Mouse (Mus musculus) embryonic facial prominence, embryonic 14.5 days (tissue): ENCODE measurements at regions not wholly inside any gene's neighbourhood (a gene's known extent, or its start where the extent isn't known, plus 50 kb on each side); places are given as distances from the start of the nearest gene placed in this dataset.
A peak's percentile ranks its signal among the peaks of the same experiment; 100 is the strongest.

Experiments
- ATAC-seq: fragments of 200-750 bp; cut with Nextera tagmentation; 2 replicates; pipeline ENCODE4 v1.8.0; 2017; ENCODE audit warnings: low read depth, moderate number of reproducible peaks, moderate TSS enrichment
- DNase-seq: peaks from one replicate; pipeline ENCODE4 v3.0.0-alpha.2; 2015; ENCODE audit warnings: low spot score
- H3K27ac ChIP-seq: fragments of 300-500 bp; sonication (generic); replicated peaks from 2 replicates; pipeline ENCODE4 v1.5.1; 2014; ENCODE audit warnings: low read depth, mild to moderate bottlenecking, low read length, moderate library complexity
- H3K27me3 ChIP-seq: fragments of 300-500 bp; sonication (generic); replicated peaks from 2 replicates; pipeline ENCODE4 v1.6.1; 2014; ENCODE audit warnings: low read length; ENCODE audit not compliant: control insufficient read depth, insufficient read depth
- H3K36me3 ChIP-seq: fragments of 300-500 bp; sonication (generic); 2 replicates; pipeline ENCODE4 v1.6.1; 2014; ENCODE audit warnings: low read length, mixed read lengths; ENCODE audit not compliant: control insufficient read depth, insufficient read depth
- H3K4me1 ChIP-seq: fragments of 300-500 bp; sonication (generic); 2 replicates; pipeline ENCODE4 v1.6.1; 2014; ENCODE audit warnings: antibody characterized with exemption, low read length; ENCODE audit not compliant: control insufficient read depth, insufficient read depth
- H3K4me2 ChIP-seq: fragments of 300-500 bp; sonication (generic); 2 replicates; pipeline ENCODE4 v1.6.1; 2014; ENCODE audit warnings: low read depth, mild to moderate bottlenecking, low read length, moderate library complexity, mixed read lengths
- H3K4me3 ChIP-seq: fragments of 300-500 bp; sonication (generic); 2 replicates; pipeline ENCODE4 v1.5.1; 2014; ENCODE audit warnings: low read depth, mild to moderate bottlenecking, low read length
- H3K9ac ChIP-seq: fragments of 300-500 bp; sonication (generic); 2 replicates; pipeline ENCODE4 v1.6.1; 2014; ENCODE audit warnings: low read depth, mild to moderate bottlenecking, low read length, moderate library complexity, mixed read lengths
- H3K9me3 ChIP-seq: fragments of 300-500 bp; sonication (generic); 2 replicates; pipeline ENCODE4 v1.6.1; 2016; ENCODE audit warnings: low read length; ENCODE audit not compliant: control insufficient read depth
- WGBS: fragments of 180-500 bp; shearing (Covaris S2); extraction: QIAGEN DNeasy Blood & Tissue Kit; methylation state at CpG from one replicate; pipeline ENCODE4 v1.1.7; 2014; 5-methylcytosine and 5-hydroxymethylcytosine counted together

GRCm38 (mm10) chr2:117987426-117988215, 124.1 kb upstream of the Thbs1 start:
- peak overlapping the region; percentile 34; the same call in 1 of the 2 replicates for H3K27ac ChIP-seq
- H3K27me3 ChIP-seq = no peaks in the 10 kb centered on the region
- 70% methylated on average over 10 of the region's 10 CpGs for WGBS
- no peaks in the 10 kb centered on the region for H3K9me3 ChIP-seq
- H3K4me3 ChIP-seq = no peak overlapping the region
- peaks cover 14% of the 10 kb centered on the region for H3K4me1 ChIP-seq
- H3K36me3 ChIP-seq = no peaks in the 10 kb centered on the region
- H3K4me2 ChIP-seq = no peak overlapping the region
- no peak for ATAC-seq
- no peak for DNase-seq
- no peak overlapping the region for H3K9ac ChIP-seq

- Histone ChIP-seq H3K9ac (no peak overlapping the region), H3K36me3 (no peaks in the 10 kb centered on the region), H3K9me3 (no peaks in the 10 kb centered on the region), H3K27ac (peak overlapping the region; percentile 34), H3K4me3 (no peak overlapping the region), H3K4me1 (peaks cover 14% of the 10 kb centered on the region), H3K4me2 (no peak overlapping the region), H3K27me3 (no peaks in the 10 kb centered on the region)
- ATAC-seq = peak; percentile 67
- DNase-seq = peak; percentile 85
- 30% methylated on average over 11 of the region's 11 CpGs for WGBS
These were observed 123.1 kb upstream of the Thbs1 start for GRCm38 (mm10) chr2:117988396-117989173.

GRCm38 (mm10) chr2:117989215-117989614, 122.5 kb upstream of the Thbs1 start:
- Histone ChIP-seq H3K27me3 (no peaks in the 10 kb centered on the region), H3K9me3 (no peaks in the 10 kb centered on the region), H3K9ac (no peak overlapping the region), H3K4me3 (no peak overlapping the region), H3K36me3 (no peaks in the 10 kb centered on the region), H3K27ac (no peak overlapping the region), H3K4me1 (peaks cover 14% of the 10 kb centered on the region), H3K4me2 (no peak overlapping the region)
- DNase-seq = peak; percentile 10
- no peak for ATAC-seq
- WGBS = 67% methylated on average over 8 of the region's 8 CpGs

- H3K4me2 ChIP-seq = no peak overlapping the region
- WGBS = 68% methylated on average over 14 of the region's 14 CpGs
- DNase-seq = peak; percentile 75
- no peaks in the 10 kb centered on the region for H3K36me3 ChIP-seq
- no peak for ATAC-seq
- no peak overlapping the region for H3K4me3 ChIP-seq
- H3K9me3 ChIP-seq = no peaks in the 10 kb centered on the region
- no peak overlapping the region for H3K9ac ChIP-seq
- 0 out of 2 replicates have a peak overlapping the region, but pooled peaks have one; percentile 21 for H3K27ac ChIP-seq
- H3K4me1 ChIP-seq = no peaks in the 10 kb centered on the region; the same call in 1 of the 2 replicates
- no peaks in the 10 kb centered on the region for H3K27me3 ChIP-seq
These were observed 115.3 kb upstream of the Thbs1 start for GRCm38 (mm10) chr2:117996130-117997083.

- Histone ChIP-seq H3K9me3 (no peaks in the 10 kb centered on the region; the same call in 1 of the 2 replicates), H3K4me1 (no peaks in the 10 kb centered on the region; the same call in 1 of the 2 replicates), H3K27ac (no peak overlapping the region), H3K4me2 (no peak overlapping the region), H3K27me3 (no peaks in the 10 kb centered on the region), H3K4me3 (no peak overlapping the region), H3K9ac (no peak overlapping the region), H3K36me3 (no peaks in the 10 kb centered on the region)
- 41% methylated on average over 6 of the region's 6 CpGs for WGBS
- ATAC-seq (no peak), DNase-seq (no peak)
These were observed 112.0 kb upstream of the Thbs1 start for GRCm38 (mm10) chr2:117999641-118000040.

- no peak for DNase-seq
- no peak overlapping the region for H3K27ac ChIP-seq
- ATAC-seq = no peak
- WGBS = 93% methylated on average over 5 of the region's 5 CpGs
- no peak overlapping the region for H3K4me2 ChIP-seq
- no peaks in the 10 kb centered on the region; the same call in 1 of the 2 replicates for H3K9me3 ChIP-seq
- H3K36me3 ChIP-seq = no peaks in the 10 kb centered on the region
- H3K9ac ChIP-seq = no peak overlapping the region
- H3K27me3 ChIP-seq = no peaks in the 10 kb centered on the region
- no peak overlapping the region for H3K4me3 ChIP-seq
- peaks cover 9% of the 10 kb centered on the region; the same call in 1 of the 2 replicates for H3K4me1 ChIP-seq
These were observed 107.5 kb upstream of the Thbs1 start for GRCm38 (mm10) chr2:118004191-118004590.

- peak; percentile 26; the same call in 1 of the 2 replicates for ATAC-seq
- Histone ChIP-seq H3K9me3 (peaks cover 3% of the 10 kb centered on the region; the same call in 1 of the 2 replicates), H3K4me1 (peaks cover 9% of the 10 kb centered on the region; the same call in 1 of the 2 replicates), H3K4me2 (peak overlapping the region; percentile 11; the same call in 1 of the 2 replicates), H3K36me3 (no peaks in the 10 kb centered on the region), H3K27ac (no peak overlapping the region), H3K9ac (no peak overlapping the region), H3K27me3 (no peaks in the 10 kb centered on the region), H3K4me3 (no peak overlapping the region)
- WGBS = 32% methylated on average over 10 of the region's 10 CpGs
- DNase-seq = peak; percentile 61
These were observed 103.9 kb upstream of the Thbs1 start for GRCm38 (mm10) chr2:118007539-118008427.
